Mouse (Mus musculus) retina, postnatal 7 days (tissue): ENCODE results near the gene Tmem192.
"Not testable (repeated sequence)": the region's sequence is repeated elsewhere in the genome, so short reads cannot be mapped to it uniquely, and the experiment has no call there.

Source experiments
- DNase-seq: peaks from one replicate; pipeline ENCODE4 v3.0.0-alpha.2; 2012; ENCODE audit warnings: low read depth, low spot score

Gene Tmem192

DNA sequence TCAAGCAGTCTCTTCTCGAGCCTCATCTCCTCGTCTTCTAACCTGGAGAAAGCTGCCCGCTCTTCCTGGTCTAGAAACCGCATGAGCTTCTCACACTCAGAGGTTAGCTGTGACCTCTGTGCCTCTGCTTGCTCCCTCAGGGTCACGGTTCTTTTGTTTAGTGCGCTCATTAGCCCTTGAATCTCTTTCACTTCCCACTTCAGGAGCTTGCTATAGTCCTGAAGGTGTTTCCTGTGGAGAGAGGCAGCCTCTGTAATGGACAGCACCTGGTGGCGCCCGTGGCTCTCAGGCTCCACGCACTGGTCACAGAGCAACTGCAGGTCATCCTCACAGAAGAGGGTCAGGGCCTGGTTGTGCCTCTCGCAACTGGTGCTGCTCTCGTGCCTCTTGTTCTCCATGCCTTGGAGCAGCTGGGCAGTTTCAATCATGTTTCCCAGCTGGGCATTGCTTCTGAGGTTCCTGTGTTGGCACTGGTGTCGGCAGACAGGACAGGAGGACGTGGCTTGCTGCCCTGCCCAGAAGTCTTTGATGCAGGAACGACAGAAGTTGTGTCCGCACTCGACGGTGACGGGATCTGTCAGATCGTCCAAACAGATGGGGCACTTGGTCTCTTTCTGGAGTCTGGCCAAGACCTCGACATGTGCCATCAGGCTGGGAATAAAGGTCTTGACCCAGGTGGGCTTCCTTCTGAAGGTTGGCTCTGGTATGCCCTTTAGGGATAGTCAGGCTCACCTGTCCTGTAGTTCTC is 36.3 kb downstream of the Tmem192 start:
- no peak for DNase-seq

DNA sequence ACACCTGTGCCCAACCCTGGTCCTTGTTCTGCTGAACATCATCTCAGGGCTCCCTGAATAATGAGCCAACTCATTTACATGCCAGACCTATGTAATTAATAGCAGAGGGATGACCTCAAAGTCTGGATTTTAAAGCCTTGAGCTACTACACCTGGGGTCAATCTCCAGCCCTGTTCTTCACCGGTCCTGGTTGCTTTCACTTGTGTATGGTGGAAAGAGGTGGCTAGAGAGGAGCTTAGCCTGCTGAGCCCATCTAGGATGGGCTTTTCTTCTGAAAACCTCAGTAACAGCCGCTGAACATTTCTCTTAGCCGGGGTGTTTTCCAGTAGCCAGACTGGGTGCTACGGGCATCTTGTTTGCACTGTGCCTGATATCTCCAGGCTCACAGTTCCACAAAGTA is 40.7 kb downstream of the Tmem192 start, which contains the start of gene Trim75:
Trim75 (minus strand) TSS at position 101 of the 400 bp plus-strand sequence.
- DNase-seq, result no peak

GRCm38 (mm10) chr8:64998806-64999365 is 51.9 kb downstream of the Tmem192 start:
- no peak for DNase-seq

GRCm38 (mm10) chr8:65007616-65008015 is 60.6 kb downstream of the Tmem192 start:
- DNase-seq, result not testable (repeated sequence)

- DNase-seq, result no peak
Measured at GRCm38 (mm10) chr8:65018423-65018822, 71.4 kb downstream of the Tmem192 start, which contains the start of the genes Trim61 and Trim60. Trim61 (minus strand) TSS chr8:65018523. Trim60 (minus strand) TSS chr8:65018584.
